Mouse (Mus musculus): Measurements from ENCODE around the gene Zbtb7a.
"Not testable (repeated sequence)": the region's sequence is repeated elsewhere in the genome, so short reads cannot be mapped to it uniquely, and the experiment has no call there.

Zbtb7a gene

DNA sequence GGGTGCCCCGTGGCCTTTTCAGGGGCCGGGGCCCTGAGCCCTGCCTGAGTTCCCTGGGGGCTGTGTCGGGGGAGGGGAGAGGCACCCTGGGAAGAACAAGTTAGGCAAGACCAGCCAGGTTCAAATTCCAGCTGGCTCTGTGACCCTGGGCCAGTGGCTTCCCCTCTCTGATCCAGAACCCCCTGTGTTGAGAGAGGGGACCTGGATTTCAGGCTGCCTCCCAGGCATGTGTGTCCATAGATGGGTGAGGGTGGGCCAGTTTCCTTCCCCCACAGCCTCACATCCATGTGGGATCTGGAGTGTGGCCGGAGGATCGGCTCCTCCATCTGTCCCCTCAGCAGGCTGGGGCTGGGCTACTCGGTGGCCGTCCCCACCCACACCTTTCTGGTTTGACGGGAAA lies 5.0 kb downstream of the Zbtb7a start:
- peak; percentile 97 for DNase-seq

DNA sequence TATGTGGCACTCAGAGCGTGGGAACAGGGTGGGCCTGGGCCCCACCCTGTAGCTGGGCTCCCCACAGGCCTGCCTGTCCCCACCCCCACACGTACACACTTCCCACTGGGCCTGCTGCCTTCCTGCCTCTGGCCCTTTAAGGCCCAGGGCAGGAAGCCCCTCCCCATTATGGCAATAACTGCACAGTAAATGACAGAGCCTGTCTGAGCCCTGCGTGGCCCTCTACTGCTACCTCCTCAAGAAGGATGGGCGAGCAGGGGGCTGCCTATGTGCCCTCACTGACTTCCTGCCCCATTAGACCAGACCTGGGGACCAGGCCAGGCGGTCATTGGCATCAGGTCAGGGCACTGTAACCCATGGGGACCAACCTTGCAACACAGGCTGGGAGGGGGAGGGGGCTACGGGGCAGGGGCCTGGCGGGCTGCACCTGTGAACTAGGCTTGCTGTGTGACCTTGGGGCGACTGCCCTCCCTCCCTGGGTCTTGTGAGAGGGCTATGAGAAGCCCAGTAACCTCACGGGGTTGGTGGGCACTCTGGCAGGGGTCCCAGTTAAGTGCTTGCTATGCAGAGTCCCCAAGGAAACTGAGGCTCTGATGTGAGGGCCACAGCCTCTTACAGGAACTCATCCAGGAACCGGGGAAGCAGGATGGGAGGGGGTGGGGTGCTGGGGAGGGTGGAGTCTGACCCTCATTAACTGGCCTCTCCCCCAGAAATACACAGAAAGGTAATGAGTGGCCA lies 5.9 kb downstream of the Zbtb7a start:
- DNase-seq = peak; percentile 98

DNA sequence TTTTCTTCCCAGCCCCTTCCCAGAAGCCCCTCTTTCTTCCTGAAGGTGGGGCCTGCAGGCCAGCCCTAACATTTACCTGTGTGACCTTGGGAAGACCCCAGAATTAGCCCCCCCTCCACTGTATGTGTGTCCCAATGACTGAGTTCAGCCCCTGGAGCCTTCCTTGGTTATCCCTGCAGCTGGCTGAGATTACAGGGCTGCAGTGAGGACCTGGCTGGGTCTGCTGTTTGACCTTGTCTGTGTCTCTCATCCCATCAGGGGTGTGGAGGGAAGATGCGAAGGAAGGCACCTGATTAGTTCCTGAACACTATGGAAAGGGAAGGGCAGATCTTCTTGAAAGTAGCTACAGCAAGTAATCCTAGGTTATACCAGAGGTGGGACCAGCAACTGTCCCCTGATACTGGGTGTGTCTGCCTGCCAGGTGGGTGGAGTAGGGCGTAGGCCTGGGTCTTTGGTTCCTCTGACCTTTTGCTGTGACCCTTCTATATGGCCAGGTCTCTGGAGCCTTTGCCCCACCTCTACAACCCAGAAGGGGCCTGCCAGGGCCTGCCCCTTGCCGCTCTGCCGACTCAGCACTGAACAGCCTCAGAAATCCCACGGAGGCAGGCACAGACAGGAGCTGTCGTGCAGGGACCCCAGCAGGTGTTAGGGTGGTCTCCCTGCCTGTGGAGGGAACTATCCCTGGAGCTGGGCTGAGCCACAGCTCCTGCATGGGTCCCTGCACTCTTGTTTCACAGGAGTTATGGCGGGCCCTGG lies 6.6 kb downstream of the Zbtb7a start:
- no peak for DNase-seq

DNA sequence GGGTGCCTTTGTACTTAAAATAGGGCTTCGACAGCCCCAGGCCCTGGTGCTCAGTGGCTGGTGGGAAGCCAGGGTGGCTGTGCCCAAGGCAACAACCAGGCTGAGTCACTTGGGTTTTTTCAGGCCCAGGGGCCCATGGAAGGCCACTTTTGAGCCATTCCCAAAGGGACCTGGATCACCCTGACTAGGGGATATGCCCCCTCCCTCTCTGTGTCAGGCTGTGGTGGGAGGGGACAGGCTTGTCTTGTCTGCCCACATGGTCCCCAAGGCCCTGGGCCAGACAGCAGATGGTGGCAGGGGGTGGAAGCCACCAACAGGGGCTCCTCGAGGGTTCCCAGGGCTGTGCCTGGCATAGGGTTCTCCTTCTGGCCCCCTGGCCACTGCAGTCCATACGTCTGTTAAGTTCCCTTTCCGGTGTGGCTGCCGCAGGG lies 7.5 kb downstream of the Zbtb7a start:
- DNase-seq = peak; percentile 94

DNA sequence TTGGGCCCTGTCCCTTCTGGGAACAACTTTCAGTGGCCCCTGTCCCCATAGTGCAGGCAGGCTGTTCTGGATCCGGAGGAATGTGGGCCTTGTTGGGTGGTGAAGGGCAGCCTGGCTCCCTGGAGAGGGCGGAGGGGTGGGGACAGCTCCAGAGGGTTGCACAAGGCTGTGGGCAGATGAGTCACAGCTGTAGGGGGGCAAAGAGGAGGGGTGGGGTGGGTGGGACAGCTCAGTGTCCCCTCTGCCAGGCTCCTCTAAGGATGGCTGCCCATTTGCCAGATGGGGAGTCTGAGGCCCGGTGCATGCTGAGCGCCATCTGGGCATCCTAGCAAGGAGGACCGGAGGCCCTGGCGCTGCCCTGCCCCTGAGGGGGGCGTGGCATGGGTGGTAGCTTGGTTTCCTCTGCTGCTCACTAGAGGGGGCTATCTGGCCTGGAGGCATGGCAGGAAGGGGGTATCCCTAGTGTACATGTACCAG lies 8.2 kb downstream of the Zbtb7a start:
- peak; percentile 96 for DNase-seq

DNA sequence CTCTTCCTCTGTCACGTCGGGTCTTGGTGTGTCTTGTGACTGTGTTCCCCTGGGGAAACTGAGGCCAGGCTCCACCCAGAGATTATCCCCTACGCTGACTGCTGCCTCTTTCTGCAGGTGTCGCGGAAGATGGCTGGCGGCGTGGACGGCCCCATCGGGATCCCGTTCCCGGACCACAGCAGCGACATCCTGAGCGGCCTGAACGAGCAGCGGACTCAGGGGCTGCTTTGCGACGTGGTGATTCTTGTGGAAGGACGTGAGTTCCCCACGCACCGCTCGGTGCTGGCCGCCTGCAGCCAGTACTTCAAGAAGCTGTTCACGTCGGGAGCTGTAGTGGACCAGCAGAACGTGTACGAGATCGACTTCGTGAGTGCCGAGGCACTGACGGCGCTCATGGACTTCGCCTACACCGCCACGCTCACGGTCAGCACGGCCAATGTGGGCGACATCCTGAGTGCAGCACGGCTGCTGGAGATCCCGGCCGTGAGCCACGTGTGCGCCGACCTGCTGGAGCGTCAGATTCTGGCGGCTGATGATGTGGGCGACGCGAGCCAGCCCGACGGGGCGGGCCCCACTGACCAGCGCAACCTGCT lies 8.9 kb downstream of the Zbtb7a start:
- DNase-seq = peak; percentile 93

DNA sequence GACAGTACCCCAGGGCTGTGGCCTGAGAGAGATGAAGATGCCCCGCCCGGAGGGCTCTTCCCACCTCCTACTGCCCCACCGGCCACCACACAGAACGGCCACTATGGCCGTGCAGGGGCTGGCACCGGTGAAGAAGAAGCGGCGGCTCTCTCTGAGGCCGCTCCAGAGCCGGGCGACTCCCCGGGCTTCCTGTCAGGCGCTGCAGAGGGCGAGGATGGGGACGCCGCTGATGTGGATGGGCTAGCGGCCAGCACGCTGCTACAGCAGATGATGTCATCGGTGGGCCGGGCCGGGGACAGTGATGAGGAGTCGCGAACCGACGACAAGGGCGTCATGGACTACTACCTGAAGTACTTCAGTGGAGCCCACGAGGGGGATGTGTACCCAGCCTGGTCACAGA lies 9.6 kb downstream of the Zbtb7a start:
- peak; percentile 97 for DNase-seq

DNA sequence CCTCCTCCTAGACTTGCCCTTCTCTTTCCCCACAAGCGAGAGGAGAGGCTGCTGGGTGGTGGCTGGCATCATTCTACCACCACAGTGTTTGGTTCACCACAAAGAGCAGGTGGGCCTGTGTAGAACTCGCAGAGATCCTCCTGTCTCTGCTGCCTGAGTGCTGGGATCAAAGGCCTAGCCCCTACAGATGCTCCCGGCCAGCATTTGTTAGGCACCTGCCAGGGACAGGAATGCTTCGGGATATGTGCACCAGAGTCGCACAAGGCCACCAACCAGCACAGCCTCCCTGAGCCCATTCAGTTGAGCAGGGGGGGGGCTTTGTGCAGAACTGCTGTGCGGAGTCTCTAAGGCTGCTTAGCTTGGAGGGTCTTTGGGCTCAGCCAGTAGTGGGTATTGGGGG lies 10.3 kb downstream of the Zbtb7a start:
- DNase-seq = no peak

DNA sequence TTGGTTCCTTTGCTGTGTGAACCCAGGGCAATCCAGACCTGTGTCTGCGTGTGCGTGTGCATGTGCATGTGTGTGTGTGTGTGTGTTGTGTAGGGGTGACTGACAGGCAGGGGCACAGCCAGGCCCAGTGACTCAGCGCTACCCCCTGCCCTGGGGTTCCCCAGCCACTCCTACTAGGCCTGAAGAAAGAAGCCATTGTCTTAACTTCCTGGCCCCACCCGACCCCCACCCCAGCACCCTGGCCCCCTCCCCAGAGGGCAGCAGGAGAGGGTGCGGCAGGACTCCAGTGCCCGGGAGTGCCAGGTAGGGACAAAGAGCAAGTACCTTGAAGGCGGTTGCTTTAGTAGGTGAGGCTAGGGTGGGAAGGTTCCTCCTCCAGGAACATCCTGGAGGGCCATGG lies 10.8 kb downstream of the Zbtb7a start:
- DNase-seq = no peak

DNA sequence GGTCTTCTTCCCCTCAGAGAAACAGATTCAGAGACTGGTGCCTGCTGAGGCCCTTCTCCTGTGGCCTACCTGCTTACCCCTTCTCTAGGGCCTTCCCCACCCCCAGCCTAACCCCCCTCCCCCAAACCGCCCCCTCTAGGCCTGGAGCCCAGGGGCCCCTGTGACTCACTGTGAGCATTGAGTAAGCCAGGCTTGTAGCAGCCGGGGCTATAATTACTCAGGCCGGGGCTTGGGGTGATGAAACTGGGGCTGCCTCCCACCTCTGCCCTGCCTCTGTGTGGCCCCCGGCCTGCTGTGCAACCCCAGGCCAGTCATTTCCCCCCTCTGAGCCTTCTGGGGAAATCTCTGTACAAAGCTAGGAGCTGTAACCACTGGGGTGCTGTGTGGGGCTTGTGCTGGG lies 11.3 kb downstream of the Zbtb7a start:
- no peak for DNase-seq

DNA sequence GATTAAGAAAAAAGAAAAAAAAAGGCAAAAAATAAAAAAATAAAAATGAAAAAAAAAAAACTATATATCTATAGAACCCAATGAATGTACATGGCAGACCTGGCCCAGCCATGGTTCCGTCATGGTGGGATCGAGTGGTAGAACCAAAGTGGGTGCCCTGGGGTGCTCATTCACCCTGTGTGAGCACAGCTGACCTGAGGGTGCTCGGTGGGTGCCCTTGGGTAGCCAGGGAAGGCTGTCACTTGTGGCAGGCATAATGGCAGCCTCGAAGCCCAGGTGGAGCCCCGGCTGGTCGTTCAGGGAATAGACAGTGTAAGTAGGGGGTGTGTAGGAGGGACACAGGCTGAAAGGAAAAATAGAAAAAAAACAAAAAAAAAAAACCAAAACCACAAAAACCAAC lies 16.2 kb downstream of the Zbtb7a start:
- DNase-seq = no peak

DNA sequence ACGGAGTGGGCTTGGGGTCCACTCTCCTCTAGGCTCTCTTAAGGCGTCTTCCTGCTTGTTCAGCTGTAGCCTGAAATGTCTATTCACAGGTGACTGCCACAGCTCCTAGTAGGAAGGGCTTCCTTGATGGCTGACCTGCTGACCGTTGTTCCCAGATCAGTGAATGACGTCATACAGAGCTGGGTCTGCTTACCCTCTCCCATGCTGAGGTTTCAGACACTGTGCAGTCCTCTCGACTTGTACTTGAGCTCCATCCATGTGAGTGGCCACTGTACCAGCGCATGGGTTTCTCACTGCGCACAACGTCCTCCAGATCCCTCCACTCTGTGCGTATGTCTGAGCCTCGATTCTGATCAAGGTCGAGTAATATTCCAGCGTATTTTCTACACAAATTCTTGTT lies 17.6 kb downstream of the Zbtb7a start:
- DNase-seq = no peak

DNA sequence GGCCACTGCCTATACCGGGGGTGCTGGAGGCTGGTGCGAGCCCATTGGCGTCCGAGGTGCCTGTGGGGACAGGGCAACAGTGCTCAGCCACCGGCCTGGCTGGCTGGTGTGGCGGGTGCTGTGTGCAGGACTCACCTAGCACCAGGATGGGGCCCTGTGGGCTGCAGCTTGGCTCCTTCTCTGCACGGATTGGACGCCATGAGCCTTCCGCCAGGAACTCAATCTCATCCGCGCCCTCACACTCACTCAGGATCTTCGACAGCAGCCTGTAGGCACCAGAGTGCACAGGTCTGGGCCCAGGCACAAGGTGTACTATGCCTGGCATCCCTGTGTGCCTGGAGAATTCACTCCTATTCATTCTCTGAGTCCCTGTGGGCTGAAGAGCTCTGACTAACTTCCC lies 19.3 kb downstream of the Zbtb7a start:
- DNase-seq = no peak

DNA sequence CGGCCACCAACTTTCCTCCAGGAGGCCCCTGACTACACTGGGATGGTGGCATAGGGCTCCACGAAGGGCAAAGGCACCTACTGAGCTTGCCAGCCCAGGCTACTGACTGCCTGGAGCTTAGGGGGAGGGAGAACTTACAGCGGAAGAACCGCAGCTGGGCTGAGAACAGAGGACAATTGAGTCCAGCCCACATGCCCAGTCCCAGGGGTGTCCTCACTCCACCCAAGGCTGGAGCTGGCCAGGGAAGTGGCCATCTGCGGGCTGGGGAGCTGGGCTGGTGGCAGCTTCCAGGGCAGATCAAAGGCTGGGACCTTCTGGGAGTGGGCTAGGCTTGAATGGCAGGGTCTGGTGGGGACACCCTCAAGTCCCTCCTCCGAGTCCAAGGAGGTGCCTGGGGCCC lies 19.7 kb downstream of the Zbtb7a start:
- no peak for DNase-seq

DNA sequence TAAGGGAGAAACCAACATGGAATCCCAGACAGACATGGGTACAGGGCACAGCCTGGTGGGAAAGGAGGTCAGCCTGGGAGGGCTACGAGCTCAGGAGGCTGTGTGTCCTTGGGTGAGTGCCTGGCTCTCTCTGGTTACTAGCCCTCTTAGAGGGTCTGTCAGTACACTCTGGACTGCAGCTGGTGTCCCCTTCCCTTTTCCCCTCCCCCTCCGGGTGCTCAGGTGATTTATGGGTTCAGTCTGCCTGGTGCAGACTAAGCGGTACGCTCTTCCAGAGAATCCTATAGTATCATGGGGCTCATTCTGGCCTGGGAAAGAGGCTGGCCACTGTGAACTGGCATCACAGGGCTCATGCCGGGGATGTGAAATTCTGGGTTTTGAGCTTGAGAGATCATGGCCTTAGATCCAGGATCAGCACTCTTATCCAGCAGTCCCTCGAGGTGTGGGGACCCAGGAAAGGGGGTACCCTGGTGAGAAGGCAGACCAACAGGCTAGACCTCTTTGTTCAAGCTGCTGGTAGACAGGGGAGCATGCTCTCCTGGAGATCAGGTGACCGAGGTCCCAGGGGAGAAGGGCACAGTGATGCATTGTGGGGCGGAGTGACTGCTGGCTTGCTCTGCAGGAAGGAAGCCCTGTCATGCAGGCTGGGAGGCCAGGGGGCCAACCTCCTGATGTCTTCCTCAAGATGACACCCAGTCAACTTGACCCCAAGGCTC lies 26.7 kb downstream of the Zbtb7a start:
- peak; percentile 95 for DNase-seq

DNA sequence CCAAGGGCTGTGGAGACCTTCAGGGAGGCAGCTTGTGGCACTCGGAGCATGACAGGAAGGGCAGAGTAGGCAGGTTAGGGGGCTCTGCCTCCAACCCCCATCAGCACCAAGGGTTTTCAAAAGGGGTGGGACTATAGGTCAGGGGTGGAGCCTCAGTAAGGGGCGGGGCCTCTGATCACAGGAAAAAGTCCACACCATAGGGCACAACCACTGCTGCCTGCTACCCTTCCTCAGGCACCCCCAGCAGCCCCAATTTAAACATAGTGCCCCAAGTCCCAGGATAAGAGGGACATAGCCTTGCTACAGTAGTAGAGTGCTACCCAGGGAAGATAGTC lies 27.3 kb downstream of the Zbtb7a start:
- DNase-seq = no peak

DNA sequence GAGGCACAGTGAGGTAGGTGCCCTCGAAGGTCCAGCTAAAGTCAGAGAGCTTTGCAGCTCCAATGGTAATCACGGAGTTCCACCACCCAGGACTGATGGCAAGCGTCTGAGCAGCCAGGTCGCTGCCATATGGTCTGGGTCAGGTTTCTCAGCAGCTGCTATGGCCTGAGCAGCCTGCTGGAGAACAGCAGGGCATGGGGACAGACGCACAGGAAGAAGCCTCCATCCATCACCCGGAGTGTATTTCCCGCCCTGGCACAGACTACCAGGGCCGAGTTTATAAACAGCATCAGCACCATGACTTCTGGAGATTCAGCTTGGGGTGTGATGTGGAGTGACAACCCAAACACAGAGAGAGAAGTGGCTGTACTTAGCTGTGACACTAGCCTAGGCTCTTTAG lies 30.1 kb downstream of the Zbtb7a start:
- DNase-seq = no peak

DNA sequence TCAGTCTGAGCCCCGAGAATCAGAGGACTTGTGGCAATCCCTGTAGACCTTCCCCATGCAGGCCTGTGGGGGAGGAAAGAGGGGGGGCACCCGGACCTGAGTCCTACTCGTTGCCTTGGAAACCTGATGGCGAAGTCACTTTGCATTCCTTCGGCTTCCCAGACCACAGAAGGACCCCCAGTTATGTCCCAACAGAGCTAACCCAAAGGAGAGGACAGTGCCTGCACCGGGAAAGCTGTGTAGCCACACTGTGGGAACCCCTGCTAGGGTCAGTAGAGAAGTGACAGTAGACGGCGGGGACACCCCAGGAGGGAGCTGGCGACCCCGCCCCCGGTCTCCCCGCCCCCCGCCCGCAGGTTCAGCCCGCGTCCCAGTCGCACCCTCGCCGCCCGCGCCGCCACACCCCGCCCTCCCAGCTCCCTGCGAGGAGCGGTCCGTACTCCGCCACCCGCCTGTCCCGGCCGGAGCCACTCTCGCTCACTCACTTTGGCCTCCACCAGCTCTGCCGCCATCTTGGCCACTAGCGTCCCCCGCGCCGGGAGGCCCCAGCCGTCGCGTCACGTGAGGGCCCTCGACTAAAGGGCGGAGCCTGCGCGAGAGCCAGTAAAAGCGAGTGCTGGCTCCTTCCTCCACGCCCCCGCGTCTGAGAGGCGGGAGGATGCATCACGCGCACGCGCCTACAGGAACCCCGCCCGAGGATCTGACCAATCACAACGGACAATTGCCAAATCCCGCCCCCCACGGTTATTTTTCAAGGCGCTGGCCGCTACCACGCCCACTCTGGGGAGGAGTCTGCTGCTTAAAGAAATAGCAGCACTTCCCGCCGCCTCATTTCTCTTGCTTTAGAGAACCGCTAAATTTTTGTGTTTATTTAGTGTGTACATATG lies 32.4 kb downstream of the Zbtb7a start, which contains the start of gene Pias4:
Gene Pias4 (minus strand): TSS at position 724 of the 887 bp plus-strand sequence.
- DNase-seq = peak; percentile 100

DNA sequence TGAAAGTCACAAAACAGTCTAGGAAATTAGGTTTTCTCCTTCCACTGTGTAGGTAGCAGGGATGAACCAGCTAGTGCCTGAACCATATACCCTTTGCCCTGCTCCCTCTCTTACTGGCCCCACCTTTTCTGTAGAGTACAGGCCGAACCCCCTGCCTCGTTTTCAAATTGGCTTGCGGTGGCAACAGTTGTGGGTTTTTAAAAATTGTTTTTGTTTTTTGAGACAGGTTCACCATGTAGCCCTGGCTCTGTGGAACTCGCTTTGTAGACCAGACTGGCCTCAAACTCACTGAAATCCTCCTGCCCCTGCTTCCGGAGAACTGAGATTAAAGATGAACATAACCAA lies 33.0 kb downstream of the Zbtb7a start:
- no peak for DNase-seq

DNA sequence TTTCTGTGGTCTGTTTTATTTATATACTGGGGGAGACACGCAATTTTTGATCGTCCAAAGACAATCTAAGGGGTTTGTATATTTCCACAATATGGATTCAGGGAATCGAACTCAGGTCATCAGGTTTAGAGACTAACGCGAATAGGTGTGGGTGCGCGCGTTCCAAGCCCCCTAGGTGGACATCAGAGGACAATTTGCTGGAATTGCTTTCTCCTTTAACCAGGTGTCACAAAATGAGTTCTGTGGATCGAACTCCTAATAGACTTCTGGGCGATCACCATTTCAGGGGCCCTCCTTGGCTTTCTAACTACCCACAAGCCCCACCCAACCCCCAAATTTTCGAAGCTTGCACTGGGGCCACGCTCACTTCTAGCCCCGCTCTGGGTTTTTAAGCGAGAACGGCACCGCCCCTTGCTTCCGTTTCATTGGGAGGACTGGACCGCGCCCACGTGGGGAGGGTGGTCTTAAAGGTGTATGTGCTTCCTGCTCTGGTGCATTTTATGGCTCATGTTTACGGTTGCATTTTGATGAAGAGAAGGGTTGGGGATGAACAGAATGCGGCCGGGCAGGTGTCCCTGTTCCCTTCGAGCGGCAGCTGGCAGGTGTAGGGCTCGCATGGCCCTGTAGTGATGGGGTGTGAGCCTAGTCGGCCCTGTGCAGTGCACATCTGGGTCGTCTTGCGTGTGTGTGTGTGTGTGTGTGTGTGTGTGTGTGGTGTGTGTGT lies 33.7 kb downstream of the Zbtb7a start:
- DNase-seq = peak; percentile 99

DNA sequence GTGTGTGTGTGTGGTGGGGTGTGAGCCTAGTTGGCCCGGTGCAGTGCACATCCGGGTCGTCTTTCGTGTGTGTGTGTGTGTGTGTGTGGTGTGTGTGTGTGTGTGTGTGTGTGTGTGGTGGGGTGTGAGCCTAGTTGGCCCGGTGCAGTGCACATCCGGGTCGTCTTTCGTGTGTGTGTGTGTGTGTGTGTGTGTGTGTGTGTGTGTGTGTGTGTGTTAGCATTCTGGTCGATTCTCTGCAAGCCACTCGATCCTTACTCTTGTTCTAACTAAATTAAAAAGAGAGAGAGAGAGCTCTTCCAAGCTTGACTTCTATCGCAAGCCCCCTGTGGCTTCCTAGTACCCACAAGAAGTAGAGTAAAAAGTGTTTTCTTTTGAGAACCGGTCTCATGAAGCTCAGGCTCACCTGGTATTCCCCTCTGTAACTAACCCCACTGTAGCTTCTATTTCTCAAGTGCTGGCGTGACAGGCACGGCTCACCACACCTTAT lies 34.4 kb downstream of the Zbtb7a start:
- not testable (repeated sequence) for DNase-seq

DNA sequence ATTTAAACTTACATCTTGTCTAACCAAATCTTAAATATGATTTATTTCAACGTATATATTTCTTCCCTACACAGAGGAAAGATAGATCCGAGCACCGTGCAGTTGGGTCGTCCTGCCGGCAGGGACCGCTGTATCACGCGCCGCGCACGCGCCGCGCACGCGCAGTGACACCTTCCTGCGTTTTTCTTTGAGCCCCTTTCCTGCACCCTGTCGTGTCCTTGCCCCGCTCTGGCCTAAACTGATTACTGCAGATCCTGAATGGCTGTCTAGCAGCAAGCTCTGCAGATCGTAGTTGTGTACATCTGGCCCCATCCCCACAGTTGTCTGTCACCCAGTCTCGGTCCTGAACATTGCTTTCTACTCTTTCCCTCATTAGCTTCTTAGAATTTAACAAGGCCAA lies 38.1 kb downstream of the Zbtb7a start:
- DNase-seq = peak; percentile 97

Data from heart, adult 11 months (tissue).